Mouse (Mus musculus) liver, postnatal 0 days (tissue): ENCODE measurements around the gene F9. TPM values are rescaled to one million over a fixed set of nuclear protein-coding genes. Genes with fewer than 3 reads are reported as not detected.

Source experiments
- ATAC-seq: fragments of 200-750 bp; cut with Nextera tagmentation; 2 replicates; pipeline ENCODE4 v1.8.0; 2017; ENCODE audit warnings: mild to moderate bottlenecking, moderate library complexity
- DNase-seq: peaks from one replicate; pipeline ENCODE4 v3.0.0-alpha.2; 2016
- H3K27ac ChIP-seq: fragments of 300-500 bp; sonication (generic); 2 replicates; pipeline ENCODE4 v1.5.1; 2014; ENCODE audit warnings: antibody characterized with exemption, moderate library complexity, mild to moderate bottlenecking, low read depth
- H3K27me3 ChIP-seq: fragments of 300-500 bp; sonication (generic); 2 replicates; pipeline ENCODE4 v1.6.1; 2014; ENCODE audit warnings: low read length, control low read depth, mixed read lengths; ENCODE audit not compliant: insufficient read depth
- H3K36me3 ChIP-seq: fragments of 300-500 bp; sonication (generic); replicated peaks from 2 replicates; pipeline ENCODE4 v1.6.1; 2014; ENCODE audit warnings: mild to moderate bottlenecking, control low read depth, low read length, moderate library complexity, mixed read lengths; ENCODE audit not compliant: insufficient read depth
- H3K4me1 ChIP-seq: fragments of 300-500 bp; sonication (generic); 2 replicates; pipeline ENCODE4 v1.6.1; 2014; ENCODE audit warnings: antibody characterized with exemption, mild to moderate bottlenecking, control low read depth; ENCODE audit not compliant: insufficient read depth
- H3K4me2 ChIP-seq: fragments of 300-500 bp; sonication (generic); 2 replicates; pipeline ENCODE4 v1.6.1; 2014; ENCODE audit warnings: low read depth, mild to moderate bottlenecking, low read length, moderate library complexity, mixed read lengths
- H3K4me3 ChIP-seq: fragments of 300-500 bp; sonication (generic); 2 replicates; pipeline ENCODE4 v1.5.1; 2014; ENCODE audit warnings: low read depth, low read length
- H3K9ac ChIP-seq: fragments of 300-500 bp; sonication (generic); replicated peaks from 2 replicates; pipeline ENCODE4 v1.6.1; 2014; ENCODE audit warnings: mild to moderate bottlenecking, moderate library complexity
- H3K9me3 ChIP-seq: fragments of 300-500 bp; sonication (generic); 2 replicates; pipeline ENCODE4 v1.6.1; 2016; ENCODE audit warnings: mild to moderate bottlenecking, control low read depth, low read length, mixed read lengths
- CTCF ChIP-seq: sonication (generic); IDR thresholded peaks from 2 replicates; pipeline ENCODE4 v1.5.1; 2016; ENCODE audit warnings: antibody characterized with exemption, low read depth
- EP300 ChIP-seq: IDR thresholded peaks from 2 replicates; pipeline ENCODE4 v1.6.1; 2016; ENCODE audit warnings: antibody characterized with exemption, low read depth, mild to moderate bottlenecking
- WGBS: fragments of 180-500 bp; shearing (Covaris S2); extraction: QIAGEN DNeasy Blood & Tissue Kit; methylation state at CpG from one replicate; pipeline ENCODE4 v1.1.7; 2014; ENCODE audit not compliant: insufficient replicate concordance; 5-methylcytosine and 5-hydroxymethylcytosine counted together
- polyA plus RNA-seq: library from polyadenylated mRNA; unstranded; fragments of >200 nt; fragmentation: Nextera tagmentation; extraction: Ambion mirVana; gene quantifications from 2 replicates; pipeline ENCODE4 v1.2.1, GENCODE M21; 2015

Gene F9
- polyA plus RNA-seq, 1 experiment from 2014 or later = 15.7 TPM

DNA sequence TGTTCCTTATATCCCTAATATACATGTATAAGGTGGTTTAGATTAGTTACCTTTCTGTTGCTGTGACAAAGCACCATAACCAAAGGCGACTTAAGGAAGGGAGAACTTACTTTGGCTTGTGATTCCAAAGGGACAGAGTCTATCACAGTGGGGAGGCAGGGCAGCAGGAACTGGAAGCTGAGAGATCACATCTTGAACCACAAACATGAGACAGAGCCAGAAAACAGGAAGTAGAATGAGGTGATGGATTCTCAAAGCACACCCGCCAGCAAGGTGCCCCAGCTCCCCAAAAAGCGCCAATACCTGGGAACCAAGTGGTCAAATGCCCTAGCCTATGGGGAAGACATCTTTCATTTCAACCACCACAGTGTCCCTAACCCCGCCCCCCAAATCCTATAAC is 21.7 kb downstream of the F9 start:
- TF ChIP-seq EP300 = no peak
- TF ChIP-seq CTCF = no peak
- no peaks in the 10 kb centered on the region for H3K36me3 ChIP-seq
- no peak overlapping the region for H3K9ac ChIP-seq
- whole genome bisulfite sequencing = 68% methylated on average over 4 of the region's 4 CpGs
- no peaks in the 10 kb centered on the region for H3K27me3 ChIP-seq
- H3K4me2 ChIP-seq = no peak overlapping the region
- H3K4me1 ChIP-seq = no peaks in the 10 kb centered on the region
- ATAC-seq (no peak), DNase-seq (no peak)
- H3K4me3 ChIP-seq = no peak overlapping the region
- H3K9me3 ChIP-seq = no peaks in the 10 kb centered on the region
- no peak overlapping the region for H3K27ac ChIP-seq

DNA sequence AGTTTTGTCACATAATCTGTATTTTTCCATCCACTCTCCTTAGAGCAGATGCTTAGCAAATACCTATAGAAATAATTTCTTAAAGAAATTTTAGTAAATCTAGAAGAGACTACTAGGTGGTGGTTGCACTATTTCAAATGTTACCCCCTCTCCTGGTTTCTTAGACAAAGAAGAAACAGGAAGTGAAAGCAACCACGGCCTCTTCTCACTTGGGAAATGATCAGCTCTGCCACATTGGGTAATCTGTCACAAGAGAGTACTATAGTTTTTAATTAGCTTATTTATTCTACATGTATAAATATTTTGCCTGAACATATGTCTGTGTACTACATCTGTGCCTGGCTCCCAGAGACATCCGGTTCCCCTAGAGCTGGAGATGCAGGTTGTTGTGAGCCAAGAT is 22.3 kb downstream of the F9 start:
- no peak overlapping the region for H3K9ac ChIP-seq
- ATAC-seq (no peak), DNase-seq (no peak)
- TF ChIP-seq CTCF = no peak
- TF ChIP-seq EP300 = no peak
- no peak overlapping the region for H3K27ac ChIP-seq
- no peaks in the 10 kb centered on the region for H3K9me3 ChIP-seq
- WGBS = 56% methylated on average over 2 of the region's 2 CpGs
- H3K4me2 ChIP-seq = no peak overlapping the region
- no peaks in the 10 kb centered on the region for H3K27me3 ChIP-seq
- H3K4me3 ChIP-seq = no peak overlapping the region
- no peaks in the 10 kb centered on the region for H3K36me3 ChIP-seq
- H3K4me1 ChIP-seq = no peaks in the 10 kb centered on the region

DNA sequence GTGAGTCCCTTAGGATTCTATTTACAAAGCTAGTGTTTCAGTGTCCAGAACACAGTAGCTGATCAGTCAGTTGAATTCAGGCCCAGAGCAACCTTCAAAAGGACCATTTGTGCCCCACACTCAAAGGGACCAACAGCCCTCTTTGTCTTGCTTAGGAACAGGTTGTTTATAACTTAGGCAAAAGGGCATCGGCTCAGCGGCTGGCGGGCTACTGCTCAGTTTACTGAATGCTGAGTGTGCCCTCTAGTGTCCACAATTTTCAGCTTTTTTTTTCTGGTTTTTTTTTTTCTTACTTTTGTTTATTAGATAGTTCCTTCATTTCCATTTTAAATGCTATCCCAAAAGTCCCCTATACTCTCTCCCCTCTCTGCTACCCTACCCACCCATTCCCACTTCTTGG is 27.4 kb downstream of the F9 start:
- peak; percentile 15 for DNase-seq

DNA sequence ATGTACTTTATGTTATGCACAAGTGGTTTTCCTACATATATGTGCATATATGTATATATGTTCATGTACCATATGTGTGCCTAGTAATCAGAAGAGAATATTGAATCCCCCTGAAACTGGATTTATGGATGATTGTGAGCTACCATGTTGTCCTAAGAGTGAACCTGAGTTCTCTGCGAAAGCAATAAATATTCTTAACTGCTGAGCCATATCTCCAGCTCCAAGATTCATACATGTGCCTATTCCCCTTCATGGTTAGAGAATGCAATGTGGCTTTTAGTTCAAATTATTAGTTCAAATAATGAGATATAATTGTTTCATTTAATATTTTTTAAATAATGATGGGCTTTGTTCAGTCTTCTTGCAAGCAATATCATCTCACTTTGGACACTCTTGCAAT is 55.5 kb downstream of the F9 start:
- no peak for ATAC-seq
- no peak for TF ChIP-seq CTCF

More for the DNA sequence above, 27.4 kb downstream of the F9 start:
- H3K27ac ChIP-seq = no peak overlapping the region
- no peak for ATAC-seq
- H3K4me2 ChIP-seq = no peak overlapping the region
- H3K27me3 ChIP-seq = no peaks in the 10 kb centered on the region
- TF ChIP-seq EP300 (no peak), CTCF (peak; percentile 50)
- no peak overlapping the region for H3K4me3 ChIP-seq
- no peak overlapping the region for H3K9ac ChIP-seq
- H3K9me3 ChIP-seq = no peaks in the 10 kb centered on the region
- WGBS = 21% methylated on average over 3 of the region's 3 CpGs
- no peaks in the 10 kb centered on the region for H3K36me3 ChIP-seq
- no peaks in the 10 kb centered on the region for H3K4me1 ChIP-seq

DNA sequence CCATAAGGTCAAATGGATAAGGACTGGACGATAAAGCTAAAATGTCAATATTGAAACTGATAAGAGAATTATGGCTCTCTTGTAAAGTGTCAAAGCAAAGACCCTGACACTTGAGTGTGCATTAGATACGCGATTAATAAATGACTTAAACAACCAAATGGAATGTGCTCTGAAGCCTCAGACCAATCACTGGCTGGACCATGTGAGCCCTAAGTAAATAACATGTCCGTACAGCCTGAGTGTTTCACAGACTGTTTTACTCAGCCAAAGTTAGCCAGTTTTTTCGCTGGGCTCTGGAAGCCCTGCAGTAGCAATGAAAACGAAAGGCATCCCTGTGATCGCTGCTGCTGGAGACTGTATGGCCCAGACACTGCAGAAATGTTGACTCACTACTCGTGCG is 55.9 kb downstream of the F9 start:
- ATAC-seq = no peak
- Histone ChIP-seq H3K36me3 (no peaks in the 10 kb centered on the region), H3K4me3 (no peak overlapping the region), H3K4me2 (peak overlapping the region; percentile 6; the same call in 1 of the 2 replicates), H3K9me3 (no peaks in the 10 kb centered on the region), H3K9ac (no peak overlapping the region), H3K4me1 (no peaks in the 10 kb centered on the region), H3K27ac (no peak overlapping the region), H3K27me3 (0 out of 2 replicates have a peak, but pooled peaks cover 2% of the 10 kb centered on the region)
- 65% methylated on average over 9 of the region's 9 CpGs for WGBS
- DNase-seq = no peak
- TF ChIP-seq CTCF (no peak), EP300 (no peak)

More for the DNA sequence above, 55.5 kb downstream of the F9 start:
- Histone ChIP-seq H3K9me3 (no peaks in the 10 kb centered on the region), H3K4me2 (no peak overlapping the region), H3K9ac (no peak overlapping the region), H3K36me3 (no peaks in the 10 kb centered on the region), H3K27ac (no peak overlapping the region), H3K4me1 (no peaks in the 10 kb centered on the region), H3K27me3 (0 out of 2 replicates have a peak, but pooled peaks cover 2% of the 10 kb centered on the region), H3K4me3 (no peak overlapping the region)
- no peak for DNase-seq
- WGBS = 77% methylated on average over 1 of the region's 1 CpGs

DNA sequence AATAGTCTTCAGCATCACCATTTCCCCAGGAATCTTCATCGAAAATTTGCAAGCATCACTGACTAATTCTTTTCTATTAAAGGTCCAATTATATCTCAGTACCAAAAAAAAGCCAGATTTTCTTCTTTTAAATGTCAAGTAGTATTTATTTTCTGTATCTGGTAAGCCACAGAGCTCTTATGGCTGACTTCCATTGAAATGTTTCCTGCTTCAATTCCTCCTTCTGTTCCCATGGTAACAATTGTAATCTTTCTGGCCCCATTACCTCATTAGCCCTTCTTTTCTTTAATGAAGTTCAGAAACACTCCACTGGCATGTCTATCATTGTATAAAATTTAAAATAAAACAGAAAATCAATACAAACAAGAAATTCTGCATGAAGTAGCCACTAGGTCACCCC is 76.1 kb downstream of the F9 start:
- 74% methylated on average over 1 of the region's 1 CpGs for WGBS

More for the DNA sequence above, 76.1 kb downstream of the F9 start:
- H3K27me3 ChIP-seq = no peaks in the 10 kb centered on the region
- no peak for ATAC-seq
- TF ChIP-seq CTCF (no peak), EP300 (no peak)
- H3K9me3 ChIP-seq = no peaks in the 10 kb centered on the region
- no peak for DNase-seq
- no peaks in the 10 kb centered on the region for H3K4me1 ChIP-seq
- no peak overlapping the region for H3K27ac ChIP-seq
- no peak overlapping the region for H3K4me2 ChIP-seq
- no peaks in the 10 kb centered on the region for H3K36me3 ChIP-seq
- H3K4me3 ChIP-seq = no peak overlapping the region
- H3K9ac ChIP-seq = no peak overlapping the region

Other genes starting within 250 kb of the F9 start
- not detected in 2 replicates for gene Mcf2, start 179.6 kb downstream of the F9 start, polyA plus RNA-seq